Mouse (Mus musculus): ENCODE data around the gene Ryr3.

DNA sequence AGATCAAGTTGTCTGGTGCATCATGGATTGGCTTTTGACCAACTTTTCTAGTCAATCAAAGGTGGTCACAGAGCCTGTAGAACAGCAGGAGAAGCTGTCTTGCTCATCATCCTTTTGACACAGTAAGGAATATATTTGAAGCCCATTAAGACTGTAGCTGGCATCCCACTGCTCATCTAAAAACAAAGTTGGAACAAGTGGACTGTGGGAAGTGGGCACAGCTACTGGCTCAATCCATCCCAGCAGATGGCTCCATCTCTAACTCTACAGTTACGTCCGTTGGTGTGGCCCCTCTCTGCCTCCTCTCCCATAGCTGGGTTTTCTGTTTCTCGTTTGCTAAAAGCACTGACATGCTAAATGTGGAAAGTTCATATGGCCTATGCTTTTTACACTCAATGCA is 400.9 kb downstream of the Ryr3 start:
- no peak for TF ChIP-seq CTCF (IDR thresholded peaks at IDR 0.05; ENCODE audit: borderline replicate concordance, extremely low read depth, insufficient read depth, insufficient read length)
- TF ChIP-seq POLR2A (IDR thresholded peaks at IDR 0.05; ENCODE audit: borderline replicate concordance, extremely low read depth, insufficient read depth, insufficient read length, poor library complexity, severe bottlenecking) = no peak

All from brain, embryonic 14.5 days (tissue).